Mouse (Mus musculus) stomach, postnatal 0 days (tissue): ENCODE results near the gene Dexi.

Experiments used
- CTCF ChIP-seq: IDR thresholded peaks from 2 replicates; pipeline ENCODE4 v1.5.1; 2016; ENCODE audit warnings: antibody characterized with exemption, low read depth, mild to moderate bottlenecking, moderate library complexity
- EP300 ChIP-seq: optimal IDR thresholded peaks from 2 replicates; pipeline ENCODE3; 2016; ENCODE audit warnings: antibody characterized with exemption

DNA sequence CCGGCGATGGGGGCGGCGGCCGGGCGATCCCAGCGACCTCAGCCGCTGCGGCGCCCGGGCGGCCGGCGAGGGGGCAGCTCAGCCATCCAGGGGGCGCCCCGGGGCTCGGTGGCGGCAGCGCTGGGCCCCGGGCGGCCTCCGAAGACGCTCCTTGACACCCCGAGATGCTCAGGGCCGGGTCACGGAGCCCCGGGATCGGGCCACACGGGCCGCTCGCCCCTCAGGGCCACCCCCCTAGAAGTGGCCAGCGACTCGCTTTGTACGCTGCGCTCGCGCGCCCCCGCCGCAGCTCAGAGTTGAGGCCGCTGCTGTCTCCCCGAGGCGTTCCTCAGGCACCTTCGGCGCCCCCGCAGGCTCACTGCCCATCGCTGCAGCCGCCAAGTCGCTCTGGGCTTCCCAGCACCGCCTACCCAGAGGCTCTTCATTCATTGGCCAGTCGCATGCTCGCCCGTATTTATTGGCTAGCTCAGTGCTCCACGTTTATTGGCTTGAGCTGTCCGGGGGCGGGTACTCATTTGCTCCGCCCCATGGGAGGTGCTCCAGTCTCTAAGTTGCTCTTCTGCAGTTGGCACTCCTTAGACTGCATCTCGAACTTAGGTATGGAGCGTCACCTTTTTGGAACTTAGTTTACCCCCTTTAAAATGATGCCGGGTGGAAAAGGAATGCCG, at the start of gene Dexi:
- TF ChIP-seq CTCF (peak; percentile 44), EP300 (no peak)
